Mouse (Mus musculus) naive thymus-derived CD4-positive, alpha-beta T cell, adult 2 months (primary cell): ENCODE measurements around the gene Retreg3.
"Not testable (repeated sequence)": the region's sequence is repeated elsewhere in the genome, so short reads cannot be mapped to it uniquely, and the experiment has no call there.

Source experiments
- DNase-seq: peaks from one replicate; pipeline ENCODE4 v3.0.0-alpha.2; 2011; ENCODE audit warnings: low read depth

Retreg3 gene

DNA sequence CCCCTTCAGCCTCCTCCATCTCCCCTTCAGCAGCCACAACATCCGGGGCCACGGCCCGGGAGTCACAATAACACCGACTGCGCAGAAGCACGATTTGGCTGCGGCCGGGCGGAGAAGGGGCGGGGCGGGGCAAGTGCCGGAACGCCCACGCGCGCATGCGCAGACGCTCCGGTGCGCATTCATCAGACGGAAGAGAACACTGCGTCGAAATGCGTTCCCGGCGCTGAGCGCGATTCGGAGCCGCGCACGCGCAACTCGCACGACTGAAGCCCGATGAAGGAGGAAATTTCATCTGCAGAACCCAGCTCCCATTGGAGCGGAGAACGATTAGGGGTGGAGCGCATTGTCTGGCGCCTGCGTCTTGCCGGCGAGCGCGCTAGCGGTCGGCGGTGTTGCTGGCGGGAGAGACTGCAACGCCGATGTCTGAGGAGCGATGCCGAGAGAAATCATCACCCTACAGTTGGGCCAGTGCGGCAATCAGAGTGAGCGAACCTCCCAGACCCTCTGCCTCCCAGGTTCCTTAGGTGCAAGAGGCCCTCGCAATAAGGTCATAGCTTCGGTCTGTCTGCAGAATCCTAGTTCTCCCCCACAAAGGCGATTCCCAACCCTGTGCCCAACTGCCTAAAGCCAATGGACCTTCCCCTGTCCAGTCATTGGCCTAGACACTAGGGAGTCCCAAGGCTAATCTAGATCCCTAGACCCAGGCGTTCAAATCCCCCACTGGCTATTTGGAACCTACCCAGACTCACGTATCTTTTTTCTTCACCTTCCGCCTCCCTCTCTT is at the start of gene Retreg3, which contains the start of gene Tubg1:
TSS of gene Retreg3 (minus strand) at position 133 of the 784 bp plus-strand sequence.
TSS of gene Tubg1 (plus strand) at position 178 of the 784 bp plus-strand sequence.
- DNase-seq: peak; percentile 100

DNA sequence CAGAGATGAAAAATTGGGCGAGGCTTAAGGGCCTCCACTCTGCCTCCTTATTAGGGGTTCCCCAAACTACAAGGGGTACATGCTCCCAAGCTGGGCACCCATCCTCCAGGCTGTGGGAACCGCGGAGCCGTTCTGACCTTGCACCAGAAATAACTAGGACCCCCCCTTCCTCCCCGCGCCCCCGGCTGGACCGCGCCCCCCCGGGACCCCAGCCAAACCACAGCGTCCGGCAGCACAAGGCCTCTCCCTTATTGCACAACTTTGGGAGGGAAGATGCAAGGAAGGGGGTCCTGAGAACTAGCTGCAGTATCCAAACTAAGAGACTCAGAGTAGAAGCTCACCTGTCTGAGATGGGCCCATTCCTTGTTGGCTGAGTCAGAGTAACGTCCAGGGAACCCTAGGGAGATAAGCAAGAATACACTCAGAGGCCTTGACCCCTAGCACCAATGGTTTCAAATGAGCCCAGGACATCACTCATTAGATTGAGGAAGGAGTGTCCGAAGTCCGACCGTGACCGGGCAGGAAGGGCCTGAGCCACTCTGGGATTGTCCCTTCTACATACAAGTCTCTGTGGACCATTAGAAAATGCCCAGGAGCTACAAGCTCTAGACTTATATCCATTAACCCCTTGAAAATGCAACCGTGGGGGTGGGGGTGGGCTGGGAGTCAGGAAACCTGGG is 48.7 kb upstream of the Retreg3 start:
- no peak for DNase-seq

DNA sequence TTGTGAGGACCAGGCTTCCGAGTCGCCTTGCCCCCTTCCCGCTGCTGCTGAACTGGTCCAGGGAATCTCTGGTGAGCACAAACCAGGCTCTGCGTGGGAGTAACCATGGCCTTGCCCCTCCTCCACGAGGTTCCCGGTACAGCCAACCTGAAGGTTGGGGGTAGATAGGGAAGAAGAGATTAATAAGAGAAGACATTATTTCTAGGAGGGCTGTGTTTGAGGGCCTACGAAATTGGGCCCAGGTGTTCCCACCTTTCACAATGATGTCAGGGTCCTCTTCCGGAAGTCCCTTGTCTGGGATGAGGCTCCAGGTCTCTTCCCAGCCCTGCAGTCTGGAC is 48.2 kb upstream of the Retreg3 start:
- no peak for DNase-seq

DNA sequence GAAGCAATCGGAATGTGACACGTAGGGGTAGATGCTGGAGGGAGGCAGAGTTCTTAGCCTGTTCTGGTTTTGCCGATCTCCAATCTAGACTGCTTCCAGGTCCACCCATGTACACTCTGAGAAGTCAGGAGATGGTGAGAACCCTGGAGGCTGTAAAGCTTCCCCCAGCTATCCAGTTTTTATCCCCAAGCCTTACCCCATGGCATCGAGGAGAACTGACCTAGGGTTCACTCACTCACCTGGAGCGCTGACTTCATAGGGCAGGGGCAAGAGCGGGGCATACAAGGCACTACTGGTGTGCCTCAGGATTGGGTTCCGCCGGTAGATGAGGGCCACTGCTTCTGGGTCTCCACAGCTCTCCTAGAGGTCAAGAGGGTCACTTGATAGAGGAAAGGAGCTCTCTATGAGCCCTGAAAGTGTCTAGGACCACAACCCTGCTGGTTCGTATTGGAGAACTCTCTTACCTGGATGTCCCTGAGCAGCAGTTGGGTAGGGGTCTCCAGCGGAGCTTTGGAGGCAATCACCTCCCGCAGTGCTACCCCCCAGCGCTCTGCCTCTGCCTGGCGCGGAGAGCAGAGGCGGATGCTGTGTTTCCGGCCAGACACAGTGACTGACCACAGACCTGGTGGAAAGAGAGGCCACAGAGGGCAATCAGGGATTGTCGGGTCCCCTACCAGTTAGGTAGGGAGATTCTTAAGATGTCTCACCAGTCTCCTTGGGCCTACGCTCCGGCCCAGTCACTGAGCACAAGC is 47.7 kb upstream of the Retreg3 start:
- DNase-seq: no peak

DNA sequence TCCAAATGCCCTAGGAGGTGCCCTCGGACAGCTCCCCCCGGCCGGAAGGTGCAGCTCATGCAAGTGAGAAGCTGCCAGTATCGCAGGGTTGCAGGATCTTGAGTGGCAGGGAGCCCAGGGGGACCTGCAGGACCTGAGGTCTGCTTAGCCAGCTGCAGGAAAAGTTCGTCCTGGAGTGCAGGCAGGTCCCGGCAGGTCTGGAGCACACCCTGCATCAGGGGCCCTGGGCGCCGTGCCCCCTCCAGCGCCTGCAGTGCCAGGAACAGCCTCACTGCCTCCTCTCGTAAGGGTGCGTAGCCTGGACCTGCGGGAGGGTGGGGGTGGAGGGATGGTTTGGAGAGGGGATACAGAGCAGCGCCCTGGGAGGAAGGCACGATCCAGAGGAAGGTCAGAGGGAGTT is 46.7 kb upstream of the Retreg3 start:
- no peak for DNase-seq

DNA sequence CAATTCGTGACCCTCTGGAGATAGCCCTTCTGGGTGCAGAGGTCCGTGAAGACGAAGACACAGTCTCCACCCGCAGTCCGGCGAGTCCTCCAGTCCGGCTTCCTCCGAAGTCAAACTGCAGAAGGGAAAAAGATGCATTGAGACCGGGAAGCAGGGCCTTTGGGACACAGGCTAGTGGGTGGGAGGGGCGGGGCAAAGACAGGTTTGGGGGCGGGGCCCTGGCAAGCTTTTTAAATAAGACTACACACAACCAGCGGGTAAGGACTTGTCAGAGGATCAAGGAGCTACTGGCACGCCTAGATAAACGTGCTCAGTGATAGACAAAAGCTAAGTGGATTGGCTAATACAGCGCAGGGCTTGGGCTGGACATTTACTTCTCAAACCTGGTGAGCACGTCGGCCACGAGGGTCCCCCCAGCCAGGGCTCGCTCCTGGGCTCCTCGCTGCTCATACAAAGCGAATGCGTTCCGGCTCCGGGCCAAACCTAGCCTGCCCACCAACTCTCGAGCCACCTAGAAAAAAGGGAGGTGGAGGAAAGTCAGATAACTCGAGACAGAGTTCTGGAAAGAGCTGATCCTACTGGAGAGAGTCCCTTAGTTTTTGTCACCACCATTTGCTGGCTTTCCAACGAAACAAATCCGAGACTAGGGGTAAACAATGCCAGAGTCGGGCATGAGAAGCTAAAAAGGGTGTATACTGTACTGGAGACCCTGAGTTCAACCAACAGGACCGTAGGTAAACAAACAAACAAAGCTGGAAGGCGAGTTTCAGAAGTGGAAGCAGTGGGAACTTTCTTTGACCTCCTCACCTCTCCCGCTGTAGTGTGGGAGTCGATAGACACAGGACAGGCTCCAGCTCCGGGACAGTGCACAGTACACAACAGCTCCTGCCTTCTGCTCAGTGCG is 45.2 kb upstream of the Retreg3 start:
- peak; percentile 50 for DNase-seq

DNA sequence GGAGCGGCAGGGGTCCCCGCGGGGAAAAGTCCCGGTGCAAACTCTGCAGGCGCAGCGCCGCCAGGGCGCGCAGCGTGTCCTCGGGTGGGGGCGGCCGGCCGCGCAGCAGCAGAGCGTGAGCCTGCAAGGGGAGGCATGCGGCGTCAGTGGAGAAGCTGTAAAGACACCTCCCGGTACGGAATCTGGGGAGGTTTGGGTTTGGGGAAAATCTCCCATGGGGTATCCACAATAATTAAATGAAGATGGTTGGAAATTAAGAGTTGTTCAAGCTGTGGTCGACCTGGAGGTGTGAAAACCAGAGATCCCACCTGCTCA is 44.6 kb upstream of the Retreg3 start:
- DNase-seq: no peak

DNA sequence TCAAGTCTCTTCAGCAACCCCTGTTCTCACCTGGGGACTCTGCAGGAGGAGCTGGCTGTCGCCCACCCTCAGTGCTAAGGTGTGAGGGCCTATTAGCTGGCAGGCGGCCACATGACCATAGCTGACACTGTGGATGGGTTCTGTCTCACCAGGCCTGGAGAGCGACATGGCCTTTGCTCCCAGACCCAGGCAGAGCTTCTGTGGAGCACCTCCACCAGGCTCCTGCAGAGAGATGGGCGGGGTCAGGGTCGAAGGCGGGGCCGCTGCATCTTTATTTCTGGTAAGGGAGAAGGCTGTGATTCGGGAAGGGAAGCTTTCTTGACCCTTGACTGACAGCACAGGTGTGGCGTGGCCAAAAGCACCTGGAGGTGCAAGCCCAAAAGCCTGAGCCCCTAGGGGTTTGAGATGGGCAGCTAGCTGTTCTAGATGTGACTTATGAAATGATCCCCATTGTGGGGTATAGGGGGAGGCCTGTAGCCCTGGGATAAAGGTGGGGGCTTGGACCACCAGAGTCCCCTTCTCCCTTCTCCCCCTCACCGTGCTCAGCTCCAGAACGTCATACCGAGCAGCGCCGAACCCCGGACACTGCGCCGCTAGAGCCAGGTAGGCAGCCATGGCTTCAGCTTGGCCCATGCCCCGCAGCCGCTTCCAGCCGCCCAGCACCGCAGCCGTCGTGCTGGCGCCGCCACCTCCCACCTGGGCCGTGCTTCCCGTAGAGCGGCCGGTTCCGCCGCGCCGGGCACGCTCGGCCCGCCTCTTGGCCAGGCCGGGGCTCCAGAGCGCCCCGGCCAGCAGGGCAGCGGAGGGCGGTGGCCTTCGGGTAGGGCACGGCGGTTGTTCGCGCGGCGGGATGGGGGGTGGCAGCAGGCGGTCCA is 44.0 kb upstream of the Retreg3 start:
- DNase-seq: peak; percentile 18

DNA sequence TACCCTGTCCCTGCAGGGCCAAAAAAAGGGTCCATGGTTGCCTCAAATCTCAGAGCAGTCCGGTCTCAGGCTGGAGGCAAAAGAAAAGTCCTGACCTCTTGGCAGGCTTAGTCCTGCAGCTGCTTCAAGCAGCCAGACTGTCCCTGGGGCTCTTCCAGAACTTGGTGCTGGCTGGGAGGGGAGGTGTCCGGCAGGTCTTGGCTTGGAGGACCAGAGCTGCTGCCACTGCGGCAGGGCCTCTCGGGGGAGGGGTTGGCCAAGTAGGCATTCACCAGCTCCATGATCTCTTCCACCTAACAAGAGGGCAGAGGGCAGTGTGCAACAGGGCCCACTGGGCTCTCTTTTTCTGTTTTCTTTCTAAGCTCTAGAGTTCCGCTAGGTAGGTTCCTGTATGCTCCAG is 43.1 kb upstream of the Retreg3 start:
- no peak for DNase-seq

DNA sequence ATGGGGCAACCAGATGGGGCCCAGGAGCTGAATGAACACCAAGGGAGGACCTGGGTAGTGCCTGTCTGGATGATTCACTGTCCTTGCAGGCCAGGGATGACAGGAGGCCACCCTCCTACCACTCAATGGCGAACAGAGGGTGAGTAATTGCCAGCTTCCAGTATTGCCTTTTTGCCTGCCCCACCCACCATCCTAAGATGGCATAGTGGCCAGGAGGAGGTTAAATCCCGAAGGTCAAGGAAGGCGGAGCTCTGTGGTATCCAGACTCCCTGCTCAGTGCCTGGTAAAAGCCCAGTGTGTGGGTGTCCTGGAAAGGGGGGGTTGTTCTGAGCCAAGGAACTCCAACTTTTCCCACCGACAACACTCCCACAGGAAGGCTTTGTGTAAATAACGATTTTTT is 42.6 kb upstream of the Retreg3 start:
- DNase-seq: no peak

DNA sequence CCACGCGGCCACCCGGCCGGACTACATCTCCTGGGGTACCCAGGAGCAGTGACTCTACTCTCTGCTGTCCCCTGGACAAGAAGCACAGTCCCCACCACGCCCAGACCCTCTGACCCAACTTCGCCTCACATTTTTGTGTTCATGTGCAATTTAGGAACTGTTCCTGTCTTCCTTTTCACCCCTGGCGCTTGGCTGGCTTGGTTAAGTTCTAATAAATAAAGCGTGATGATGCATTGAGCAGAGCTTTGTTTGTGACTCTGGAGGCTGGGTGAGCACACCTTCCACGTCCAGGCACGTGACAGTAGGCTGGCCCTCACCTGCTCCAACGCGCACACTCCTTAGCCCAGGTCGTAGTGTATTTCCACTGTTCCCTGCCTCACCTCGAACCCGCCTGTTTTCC is 41.9 kb upstream of the Retreg3 start:
- no peak for DNase-seq

DNA sequence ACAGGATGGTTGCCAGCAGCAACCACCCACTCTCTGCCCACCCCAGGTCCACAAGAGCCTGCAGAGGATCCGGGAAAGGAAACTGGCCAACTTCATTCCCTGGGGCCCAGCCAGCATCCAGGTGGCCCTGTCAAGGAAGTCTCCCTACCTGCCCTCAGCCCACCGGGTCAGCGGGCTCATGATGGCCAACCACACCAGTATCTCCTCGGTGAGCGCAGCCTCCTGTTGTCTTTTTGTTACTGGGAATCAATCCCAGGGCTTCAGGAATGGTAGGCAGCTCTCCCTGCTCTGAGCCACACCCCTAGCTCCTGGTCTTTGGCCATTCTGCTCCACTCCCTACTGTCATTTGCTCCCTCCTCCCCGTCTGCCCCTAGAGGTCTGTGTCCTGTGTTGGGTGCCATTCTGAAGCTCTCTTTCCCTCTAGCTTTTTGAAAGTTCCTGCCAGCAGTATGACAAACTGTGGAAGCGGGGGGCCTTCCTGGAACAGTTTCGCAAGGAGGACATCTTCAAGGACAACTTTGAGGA is 41.4 kb upstream of the Retreg3 start:
- not testable (repeated sequence) for DNase-seq

DNA sequence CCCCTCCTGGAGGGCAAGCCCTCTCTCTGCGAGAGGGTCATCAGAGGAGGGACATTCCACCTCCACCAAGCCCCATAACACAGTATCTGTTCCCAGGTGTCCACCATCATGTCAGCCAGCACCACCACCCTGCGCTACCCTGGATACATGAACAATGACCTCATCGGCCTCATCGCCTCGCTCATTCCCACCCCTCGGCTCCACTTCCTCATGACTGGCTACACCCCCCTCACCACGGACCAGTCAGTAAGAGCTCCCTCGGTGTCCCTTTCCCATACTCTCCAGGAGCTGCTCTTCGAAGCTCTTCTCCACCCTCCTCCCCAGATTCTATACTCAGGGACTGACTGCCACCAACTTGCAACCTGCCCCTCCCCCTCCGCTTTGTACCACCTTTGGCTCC is 40.5 kb upstream of the Retreg3 start:
- not testable (repeated sequence) for DNase-seq

DNA sequence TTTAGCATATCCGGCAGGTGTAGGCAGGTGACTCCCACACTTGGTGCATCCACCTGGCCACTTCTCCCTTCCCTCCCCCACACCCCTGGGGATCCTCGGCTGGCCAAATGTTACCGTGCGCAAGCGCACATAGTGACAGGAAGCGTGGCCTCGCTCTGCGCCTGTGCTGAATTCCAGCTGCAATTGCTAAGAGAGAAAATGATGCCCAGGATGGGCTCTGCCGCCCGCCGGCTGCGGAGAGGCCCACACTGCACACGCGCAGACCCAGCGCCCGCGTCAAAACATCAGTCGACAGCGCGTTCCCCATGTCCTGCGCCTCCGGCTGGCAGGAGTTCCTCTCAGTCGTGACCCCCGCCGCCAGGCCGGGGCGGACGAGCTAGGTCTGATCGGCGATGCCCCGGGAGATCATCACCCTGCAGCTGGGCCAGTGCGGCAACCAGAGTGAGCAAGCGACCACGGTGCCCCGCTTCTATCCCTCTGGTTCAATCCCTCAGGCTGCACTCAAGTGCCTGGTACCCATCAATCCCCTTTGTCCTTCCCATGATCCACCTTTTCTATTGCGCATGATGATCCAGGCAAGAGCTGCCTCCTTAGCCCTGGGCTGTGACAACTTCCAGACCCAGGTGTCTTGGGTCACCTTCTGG is 36.2 kb upstream of the Retreg3 start, which contains the start of gene Tubg2:
TSS of gene Tubg2 (plus strand) at position 180 of the 644 bp plus-strand sequence.
- DNase-seq: peak; percentile 76

DNA sequence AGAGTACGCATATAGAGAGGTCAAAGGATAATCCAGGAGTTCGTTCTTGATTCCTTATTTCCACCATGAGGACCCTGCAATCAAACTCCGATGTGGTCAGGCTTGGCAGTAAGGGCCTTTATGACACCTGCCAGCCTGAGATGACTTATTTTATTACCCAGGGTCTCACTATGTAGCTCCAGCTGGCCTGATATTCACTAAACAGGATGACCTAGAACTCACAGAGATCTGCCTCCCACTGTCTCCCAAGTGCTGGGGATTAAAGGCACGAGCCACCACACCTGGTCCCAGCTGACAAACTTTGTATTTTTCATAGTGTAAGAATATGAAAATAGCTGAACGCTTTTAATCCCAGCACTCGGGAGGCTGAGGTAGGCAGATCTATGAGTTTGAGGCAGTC is 35.5 kb upstream of the Retreg3 start:
- DNase-seq: no peak

DNA sequence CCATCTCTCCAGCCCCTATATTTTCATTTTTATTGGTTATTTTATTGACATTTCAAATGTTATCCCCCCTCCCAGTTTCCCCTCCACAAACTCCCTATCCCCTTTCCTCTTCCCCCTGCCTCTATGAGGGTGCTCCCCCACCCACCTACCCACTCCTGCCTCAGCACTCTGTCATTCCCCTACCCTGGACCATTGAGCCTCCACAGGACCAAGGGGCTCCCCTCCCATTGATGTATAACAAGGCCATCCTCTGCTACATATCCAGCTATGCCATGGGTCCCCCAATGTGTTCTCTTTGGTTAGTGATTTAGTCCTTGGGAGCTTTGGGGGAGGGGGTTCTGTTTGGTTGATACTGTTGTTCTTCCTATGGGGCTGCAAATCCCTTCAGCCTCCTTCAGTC is 35.0 kb upstream of the Retreg3 start:
- no peak for DNase-seq

DNA sequence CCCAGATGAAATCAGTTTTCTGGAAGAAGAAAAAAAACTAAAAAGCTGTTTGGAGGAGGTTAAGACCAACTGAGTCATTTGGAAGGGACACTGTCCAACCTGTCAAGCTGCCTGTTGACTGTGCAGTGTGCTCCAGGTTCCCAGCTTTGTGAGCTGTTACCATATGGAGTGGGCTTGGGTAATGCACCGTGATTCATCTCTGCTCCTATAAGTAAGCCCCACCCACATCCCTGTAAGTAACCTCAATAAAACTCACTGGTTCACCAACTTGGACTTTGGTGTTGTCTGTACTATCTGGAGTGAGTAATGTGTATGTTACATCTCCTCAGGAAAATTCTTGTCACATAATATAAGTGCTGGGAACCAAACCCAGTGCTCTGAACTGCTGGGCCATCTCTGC is 33.1 kb upstream of the Retreg3 start:
- no peak for DNase-seq

DNA sequence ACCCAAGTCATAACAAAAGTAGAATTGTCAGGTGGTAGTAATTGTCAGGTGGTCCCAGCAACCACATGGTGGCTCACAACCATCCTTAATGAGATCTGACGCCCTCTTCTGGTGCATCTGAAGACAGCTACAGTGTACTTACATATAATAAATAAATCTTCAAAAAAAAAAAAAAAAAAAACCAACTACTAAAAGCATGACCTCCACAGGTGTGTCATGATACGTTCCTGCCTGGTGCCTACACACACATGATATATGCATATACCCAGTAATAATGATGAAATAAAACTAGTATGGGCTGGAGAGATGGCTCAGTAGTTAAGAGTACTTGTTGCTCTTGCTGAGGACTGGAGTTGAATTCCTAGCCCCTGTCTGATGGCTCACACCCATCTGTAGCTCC is 31.4 kb upstream of the Retreg3 start:
- no peak for DNase-seq

DNA sequence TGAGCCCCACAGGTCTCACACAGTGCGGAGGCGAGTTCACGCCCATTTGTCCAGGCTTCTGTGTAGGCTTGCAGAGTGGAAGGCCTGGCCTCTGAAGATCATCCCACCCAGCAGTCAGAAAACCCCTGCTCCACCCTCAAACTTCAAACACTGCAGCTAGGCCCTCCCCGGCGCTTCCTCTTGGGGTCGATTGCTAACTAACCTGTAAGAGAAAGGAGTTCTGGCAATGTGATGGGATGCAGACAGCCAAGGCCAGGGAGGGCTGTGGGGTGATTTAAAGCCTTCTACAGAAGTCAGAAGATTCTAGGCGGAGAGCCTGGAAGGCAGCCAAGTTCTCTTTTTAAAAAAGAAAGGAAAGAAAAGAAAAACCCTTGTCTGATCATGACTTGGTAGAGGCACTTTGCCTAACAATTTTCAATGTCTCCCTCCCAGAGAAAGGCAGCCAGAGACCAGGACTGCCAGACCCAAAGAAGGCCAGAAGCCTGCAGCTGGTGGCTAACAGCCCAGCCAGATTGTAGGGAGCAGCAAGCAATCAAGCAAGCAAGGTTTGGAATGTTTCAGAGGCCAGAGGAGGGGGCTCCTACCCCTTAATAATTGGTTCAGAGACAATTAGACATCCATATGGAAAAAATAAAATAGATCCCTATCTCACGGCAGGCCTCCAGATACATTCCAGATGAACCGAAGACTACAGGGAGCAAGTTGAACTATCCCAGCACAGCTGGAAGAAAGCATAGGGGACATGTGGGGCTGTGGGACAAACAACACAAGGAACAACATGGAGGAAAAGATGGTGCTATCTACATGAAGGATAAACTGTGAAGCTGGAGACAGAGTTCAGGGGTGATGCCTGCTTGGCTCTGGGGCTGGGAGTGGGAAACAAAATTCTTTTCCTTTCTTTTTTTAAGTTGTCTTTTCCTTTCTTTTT is 29.7 kb upstream of the Retreg3 start:
- no peak for DNase-seq
